Mouse (Mus musculus) olfactory bulb, adult 2 months (tissue): ENCODE data around the gene Prex1.

Experiments
- CTCF ChIP-seq: fragments of 200-500 bp; IDR thresholded peaks from 2 replicates; pipeline ENCODE4 v1.5.1; 2012; ENCODE audit warnings: low read depth, mild to moderate bottlenecking, low read length, moderate library complexity; ENCODE audit not compliant: insufficient read depth
- POLR2A ChIP-seq: fragments of 200-500 bp; IDR thresholded peaks from 2 replicates; pipeline ENCODE4 v1.6.1; 2012; ENCODE audit warnings: mild to moderate bottlenecking, low read depth, low read length, moderate library complexity; ENCODE audit not compliant: insufficient read depth

- TF ChIP-seq CTCF (no peak), POLR2A (no peak)
These were observed 29.9 kb upstream of the Prex1 start for GRCm38 (mm10) chr2:166743504-166743903.
